Mouse (Mus musculus) megakaryocyte, embryonic 14.5 days (primary cell): Measurements from ENCODE around the gene Pogk. TPM values are rescaled to one million over a fixed set of nuclear protein-coding genes. Genes with fewer than 3 reads are reported as not detected.

Source experiments
- H3K27me3 ChIP-seq: replicated peaks from 2 replicates; pipeline ENCODE3; 2012; ENCODE audit warnings: inconsistent platforms
- H3K36me3 ChIP-seq: replicated peaks from 2 replicates; pipeline ENCODE3; 2012; ENCODE audit warnings: low read length, inconsistent platforms, mixed read lengths
- H3K4me1 ChIP-seq: 2 replicates; pipeline ENCODE4 v1.6.1; 2012; ENCODE audit warnings: inconsistent platforms
- H3K4me3 ChIP-seq: replicated peaks from 2 replicates; pipeline ENCODE3; 2012; ENCODE audit warnings: moderate library complexity, mild to moderate bottlenecking, inconsistent platforms
- H3K9me3 ChIP-seq: 2 replicates; pipeline ENCODE4 v1.6.1; 2012; ENCODE audit warnings: inconsistent platforms
- FLI1 ChIP-seq: IDR thresholded peaks from 2 replicates; pipeline ENCODE4 v1.6.1; 2012; ENCODE audit warnings: low read length, inconsistent platforms, mixed read lengths
- GATA1 ChIP-seq: IDR thresholded peaks from 3 replicates; pipeline ENCODE4 v1.6.1; 2012; ENCODE audit warnings: mixed read lengths, low read length, inconsistent platforms, borderline replicate concordance
- polyA plus RNA-seq: library from polyadenylated mRNA; stranded (reverse); fragments of >175 nt; gene quantifications from 2 replicates; pipeline ENCODE4 v1.2.3, GENCODE M21; 2012; ENCODE audit warnings: low replicate concordance; ENCODE audit not compliant: insufficient read depth

Gene Pogk
- polyA plus RNA-seq, 1 experiment: 0.20 TPM

DNA sequence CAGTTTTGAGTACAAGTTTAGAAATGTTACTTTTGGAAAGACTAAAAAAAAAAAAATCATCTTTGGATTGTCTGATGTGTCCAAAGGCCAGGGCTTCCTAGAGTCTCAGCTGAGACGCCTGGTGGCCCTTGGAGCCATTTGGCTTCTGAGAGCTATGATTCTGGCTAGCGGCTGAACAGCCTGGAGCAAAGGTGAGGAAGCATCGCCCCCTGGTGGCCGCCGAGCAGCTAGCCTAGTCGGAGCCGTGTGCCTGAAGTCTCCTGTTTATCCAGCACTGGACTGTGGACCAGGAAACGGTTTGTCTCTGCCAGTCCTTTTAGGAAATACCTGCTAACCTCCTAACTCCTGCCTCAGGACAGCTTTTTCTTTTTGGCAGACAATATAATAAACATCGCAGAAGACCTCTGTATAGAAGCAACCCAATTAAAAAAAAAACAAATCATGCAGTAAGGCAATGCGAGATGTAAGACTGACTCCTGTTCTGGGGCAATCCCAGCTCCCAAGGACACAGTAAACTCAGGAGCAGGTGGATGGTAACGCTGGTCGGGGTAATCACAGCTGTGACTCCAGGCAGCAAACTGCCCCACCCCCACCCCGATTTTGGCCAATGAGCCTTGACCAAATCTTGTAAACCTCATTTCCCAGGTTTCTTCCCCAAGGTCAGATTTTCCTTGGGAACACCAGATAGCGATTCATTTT is 49.4 kb downstream of the Pogk start:
- TF ChIP-seq GATA1: no peak
- TF ChIP-seq FLI1: no peak
- H3K27me3 ChIP-seq: peaks cover 5% of the 10 kb centered on the region
- H3K4me3 ChIP-seq: peak overlapping the region; percentile 23
- 0 out of 2 replicates have a peak, but pooled peaks cover under 1% of the 10 kb centered on the region for H3K9me3 ChIP-seq
- H3K36me3 ChIP-seq: no peaks in the 10 kb centered on the region
- peaks cover 5% of the 10 kb centered on the region for H3K4me1 ChIP-seq

DNA sequence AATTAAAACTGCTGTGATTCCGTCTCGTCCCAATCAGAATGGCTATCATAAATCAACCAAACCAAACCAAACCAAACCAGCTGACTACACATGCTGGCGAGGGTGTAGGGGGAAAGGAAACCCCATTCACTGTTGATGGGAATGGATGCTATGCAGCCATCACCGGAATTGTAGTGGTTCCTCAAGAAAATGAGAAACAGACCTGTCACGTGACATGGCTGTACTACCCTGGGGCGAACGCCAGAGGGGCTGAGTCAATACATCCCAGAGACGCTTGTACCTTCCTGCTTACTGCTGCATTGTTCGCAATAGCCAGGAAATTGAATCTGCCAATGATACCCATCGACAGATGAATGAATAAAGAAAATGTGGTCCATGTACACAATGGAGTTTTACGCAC is 59.9 kb downstream of the Pogk start:
- Histone ChIP-seq H3K36me3 (no peaks in the 10 kb centered on the region), H3K9me3 (peaks cover 16% of the 10 kb centered on the region), H3K27me3 (peaks cover 1% of the 10 kb centered on the region), H3K4me1 (no peaks in the 10 kb centered on the region), H3K4me3 (no peak overlapping the region)
- TF ChIP-seq FLI1: no peak
- TF ChIP-seq GATA1: no peak

DNA sequence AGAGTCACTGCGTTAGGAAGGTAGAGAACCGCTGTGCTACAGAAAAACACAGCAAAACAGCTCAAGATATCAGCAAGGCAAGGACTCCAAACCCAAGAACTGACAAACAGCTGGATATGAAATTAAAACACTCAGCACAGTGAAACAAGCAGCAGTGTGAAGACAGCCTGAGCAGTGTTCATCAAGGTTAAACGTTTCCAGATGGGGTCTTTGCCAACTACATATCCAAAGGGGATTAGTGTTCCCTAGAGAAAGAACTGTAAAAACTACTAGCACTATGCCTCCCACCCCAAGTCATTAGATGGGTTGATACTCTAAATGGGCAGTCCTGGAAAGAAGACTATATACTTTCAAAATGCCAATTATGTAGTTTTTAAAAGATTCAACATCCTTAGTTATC is 60.3 kb downstream of the Pogk start:
- TF ChIP-seq FLI1 (no peak), GATA1 (no peak)
- Histone ChIP-seq H3K36me3 (no peaks in the 10 kb centered on the region), H3K4me3 (no peak overlapping the region), H3K27me3 (peaks cover 1% of the 10 kb centered on the region), H3K4me1 (no peaks in the 10 kb centered on the region), H3K9me3 (peaks cover 16% of the 10 kb centered on the region)

DNA sequence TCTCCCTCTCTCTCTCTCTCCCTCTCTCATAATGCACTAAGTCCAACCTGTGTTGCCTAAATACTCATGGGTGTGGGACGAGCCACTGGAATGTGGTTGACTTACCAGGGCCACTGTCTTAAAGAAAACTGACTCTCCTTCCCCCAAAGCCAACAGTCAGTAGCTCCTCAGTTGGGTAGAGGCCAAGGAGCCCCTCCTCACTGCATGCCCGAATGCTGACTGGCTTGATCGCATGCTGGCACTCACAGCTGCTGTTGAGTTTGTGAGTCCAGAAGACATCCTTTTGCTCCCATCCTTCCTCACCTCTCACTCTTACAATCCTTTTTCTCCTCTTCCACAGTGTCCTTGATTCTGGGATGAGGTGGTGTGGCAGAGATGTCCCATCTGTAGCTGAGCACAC is 62.8 kb downstream of the Pogk start:
- Histone ChIP-seq H3K4me3 (no peak overlapping the region), H3K36me3 (no peaks in the 10 kb centered on the region), H3K4me1 (no peaks in the 10 kb centered on the region), H3K27me3 (peaks cover 1% of the 10 kb centered on the region), H3K9me3 (peaks cover 16% of the 10 kb centered on the region)
- TF ChIP-seq FLI1 (no peak), GATA1 (no peak)

DNA sequence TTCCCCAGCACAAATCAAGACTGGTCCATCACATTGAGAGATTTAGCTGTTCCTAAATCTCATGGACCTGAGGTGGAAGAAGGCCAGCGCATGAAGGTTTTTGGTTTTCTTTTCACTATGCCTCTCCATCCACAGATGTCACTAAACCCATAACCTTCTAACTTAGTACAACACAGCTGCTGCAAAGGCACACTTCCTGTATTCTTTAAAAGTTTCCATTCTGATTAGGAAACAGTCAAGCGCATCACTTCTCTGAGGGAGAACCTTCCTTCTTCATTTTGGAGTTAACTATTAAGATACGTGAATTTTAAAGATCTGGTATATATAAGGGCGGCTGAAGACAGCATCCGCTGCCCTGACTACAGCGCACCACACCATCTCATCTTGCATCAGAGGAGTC is 64.1 kb downstream of the Pogk start:
- no peaks in the 10 kb centered on the region for H3K36me3 ChIP-seq
- peaks cover 12% of the 10 kb centered on the region for H3K9me3 ChIP-seq
- no peak overlapping the region for H3K4me3 ChIP-seq
- TF ChIP-seq FLI1: no peak
- no peak for TF ChIP-seq GATA1
- peaks cover 1% of the 10 kb centered on the region for H3K27me3 ChIP-seq
- H3K4me1 ChIP-seq: no peaks in the 10 kb centered on the region

DNA sequence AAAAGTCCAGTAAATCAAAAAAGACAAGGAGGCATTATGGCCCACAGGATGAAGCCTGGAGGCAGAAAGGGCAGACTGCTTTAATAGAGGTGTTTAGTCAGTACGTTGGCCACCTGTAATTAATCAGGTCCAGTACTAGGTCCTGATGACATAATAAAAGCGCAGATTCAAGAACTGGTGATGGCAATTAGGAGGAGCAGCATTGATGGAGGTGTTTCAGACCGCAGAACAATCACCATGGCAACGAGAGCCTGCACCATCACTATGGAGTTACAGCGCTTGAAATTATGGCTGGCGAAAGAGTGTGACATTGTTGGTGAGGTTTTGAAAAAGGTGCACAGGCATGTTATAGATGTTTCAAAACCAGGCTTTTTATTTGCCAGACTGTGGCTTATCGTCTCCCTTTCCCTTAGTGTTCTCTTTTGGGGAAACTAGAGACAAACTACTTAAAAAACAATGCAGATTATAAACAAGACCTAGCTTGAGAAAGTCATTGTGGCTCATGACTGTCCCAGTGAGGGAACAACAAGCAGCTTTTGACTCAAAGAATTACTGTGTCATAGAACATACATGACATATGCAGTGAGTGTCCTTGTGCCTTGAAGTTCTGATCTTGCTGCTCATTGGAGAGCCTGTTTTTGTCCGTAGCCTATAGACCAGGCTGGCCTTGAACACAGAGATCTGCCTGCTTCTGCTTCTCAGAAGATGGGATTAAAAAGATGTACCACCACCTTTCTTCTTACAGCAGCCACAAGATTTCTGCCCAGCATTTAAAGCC is 65.2 kb downstream of the Pogk start:
- peaks cover 1% of the 10 kb centered on the region for H3K27me3 ChIP-seq
- no peak overlapping the region for H3K4me3 ChIP-seq
- TF ChIP-seq FLI1: no peak
- TF ChIP-seq GATA1: no peak
- no peaks in the 10 kb centered on the region for H3K36me3 ChIP-seq
- H3K4me1 ChIP-seq: no peaks in the 10 kb centered on the region
- H3K9me3 ChIP-seq: peaks cover 4% of the 10 kb centered on the region; the same call in 1 of the 2 replicates

DNA sequence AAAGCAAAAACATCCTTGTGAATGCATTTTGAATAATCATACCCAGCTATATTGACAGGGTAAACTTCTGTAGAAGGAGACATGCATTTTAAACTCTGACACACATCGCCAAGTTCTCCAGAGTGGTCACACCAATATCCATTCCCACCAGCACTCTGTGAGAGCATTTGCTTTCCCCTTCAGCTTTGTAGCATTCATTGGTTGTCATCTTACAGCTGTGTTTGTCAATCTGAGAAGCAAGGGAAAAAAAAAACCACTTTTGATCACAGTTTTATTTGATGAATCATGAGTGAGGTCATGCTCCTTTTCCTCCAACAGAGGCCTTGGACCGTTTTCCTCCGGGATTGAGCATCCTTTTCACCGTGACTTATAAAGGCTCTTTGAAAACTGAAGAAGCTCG is 66.1 kb downstream of the Pogk start:
- Histone ChIP-seq H3K4me3 (no peak overlapping the region), H3K9me3 (peaks cover 4% of the 10 kb centered on the region; the same call in 1 of the 2 replicates), H3K27me3 (peaks cover 3% of the 10 kb centered on the region), H3K36me3 (no peaks in the 10 kb centered on the region), H3K4me1 (no peaks in the 10 kb centered on the region)
- no peak for TF ChIP-seq FLI1
- no peak for TF ChIP-seq GATA1

DNA sequence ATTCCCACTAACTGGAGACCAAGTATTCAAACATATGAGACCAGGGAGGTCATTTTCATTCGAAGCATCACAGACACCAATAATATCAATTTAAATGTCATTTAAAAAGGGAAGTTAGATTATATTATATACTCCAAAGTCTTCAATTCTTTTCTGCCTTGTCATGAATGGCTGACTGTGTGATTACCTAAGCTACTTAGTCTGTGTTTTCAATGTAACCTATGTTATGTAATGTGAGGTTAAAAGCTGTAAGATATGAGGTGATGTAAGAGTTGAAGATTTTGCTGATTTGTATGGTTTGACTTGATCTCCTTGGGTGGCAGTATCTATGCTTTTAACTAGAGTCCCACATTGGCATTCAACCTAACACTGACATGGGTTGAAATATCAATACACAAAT is 67.1 kb downstream of the Pogk start:
- no peak for TF ChIP-seq FLI1
- no peak for TF ChIP-seq GATA1
- peaks cover 4% of the 10 kb centered on the region; the same call in 1 of the 2 replicates for H3K9me3 ChIP-seq
- H3K4me3 ChIP-seq: no peak overlapping the region

DNA sequence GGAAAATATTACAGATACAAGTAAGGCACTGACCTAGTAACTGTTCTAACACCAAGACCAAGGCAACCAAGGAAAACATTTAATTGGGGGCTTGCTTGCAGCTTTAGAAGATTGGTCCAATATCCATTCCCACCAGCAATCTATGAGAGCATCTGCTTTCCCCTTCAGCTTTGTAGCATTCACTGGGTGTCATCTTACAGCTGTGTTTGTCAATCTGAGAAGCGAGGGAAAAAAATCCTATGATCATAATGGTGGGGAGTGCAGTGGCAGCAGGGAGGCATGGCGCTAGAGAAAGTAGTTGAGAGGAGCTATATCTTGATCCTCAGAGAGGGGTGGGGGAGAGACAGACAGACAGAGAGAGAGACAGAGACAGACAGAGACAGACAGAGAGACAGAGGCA is 67.6 kb downstream of the Pogk start:
- no peak overlapping the region for H3K4me3 ChIP-seq
- H3K36me3 ChIP-seq: no peaks in the 10 kb centered on the region
- H3K9me3 ChIP-seq: peaks cover 3% of the 10 kb centered on the region; the same call in 1 of the 2 replicates
- TF ChIP-seq GATA1 (no peak), FLI1 (no peak)
- H3K4me1 ChIP-seq: no peaks in the 10 kb centered on the region
- peaks cover 3% of the 10 kb centered on the region for H3K27me3 ChIP-seq

More for the DNA sequence above, 67.1 kb downstream of the Pogk start:
- Histone ChIP-seq H3K27me3 (peaks cover 3% of the 10 kb centered on the region), H3K36me3 (no peaks in the 10 kb centered on the region), H3K4me1 (no peaks in the 10 kb centered on the region)

DNA sequence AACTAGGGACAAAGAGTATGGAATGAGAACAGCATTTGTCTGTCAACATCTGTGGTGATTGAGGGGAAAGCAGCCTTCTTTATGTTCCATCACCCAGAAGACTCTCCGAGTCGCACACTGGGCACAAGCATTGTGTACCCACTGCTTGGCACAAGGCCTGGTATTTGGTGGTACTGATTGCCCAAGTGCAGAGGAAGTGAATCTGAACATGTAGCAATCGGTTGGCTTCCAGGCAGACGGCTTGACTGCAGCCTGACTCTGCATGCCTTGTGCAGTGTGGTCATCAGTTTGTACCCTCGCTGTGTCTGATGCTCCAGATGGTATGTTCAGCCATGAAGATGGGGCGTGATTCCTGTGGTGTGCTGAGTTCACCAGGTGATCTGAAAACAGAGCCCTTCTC is 70.6 kb downstream of the Pogk start:
- H3K9me3 ChIP-seq: peaks cover 7% of the 10 kb centered on the region; the same call in 1 of the 2 replicates

More for the DNA sequence above, 70.6 kb downstream of the Pogk start:
- Histone ChIP-seq H3K36me3 (no peaks in the 10 kb centered on the region), H3K4me1 (no peaks in the 10 kb centered on the region), H3K4me3 (peak overlapping the region; percentile 33), H3K27me3 (peaks cover 2% of the 10 kb centered on the region)
- TF ChIP-seq GATA1 (no peak), FLI1 (no peak)

Other genes starting within 250 kb of the Pogk start
- not detected in 2 replicates for gene Mael, start 171.1 kb downstream of the Pogk start, polyA plus RNA-seq
- gene Ildr2, start 155.7 kb downstream of the Pogk start, polyA plus RNA-seq: not detected in 2 replicates
- gene Tada1, start 30.8 kb downstream of the Pogk start, polyA plus RNA-seq: 2.3 and 14.0 TPM in 2 replicates
- gene Gm4846, start 87.7 kb upstream of the Pogk start, polyA plus RNA-seq: not detected in 2 replicates
- not detected in 2 replicates for gene Gm4847, start 237.8 kb upstream of the Pogk start, polyA plus RNA-seq